Mouse (Mus musculus): Measurements from ENCODE around the gene Zfp212. TPM values are rescaled to one million over a fixed set of nuclear protein-coding genes. Genes with fewer than 3 reads are reported as not detected.
"Not testable (repeated sequence)": the region's sequence is repeated elsewhere in the genome, so short reads cannot be mapped to it uniquely, and the experiment has no call there.

Zfp212 gene
- total RNA-seq, 1 experiment from 2014 or later = 10.2 TPM

DNA sequence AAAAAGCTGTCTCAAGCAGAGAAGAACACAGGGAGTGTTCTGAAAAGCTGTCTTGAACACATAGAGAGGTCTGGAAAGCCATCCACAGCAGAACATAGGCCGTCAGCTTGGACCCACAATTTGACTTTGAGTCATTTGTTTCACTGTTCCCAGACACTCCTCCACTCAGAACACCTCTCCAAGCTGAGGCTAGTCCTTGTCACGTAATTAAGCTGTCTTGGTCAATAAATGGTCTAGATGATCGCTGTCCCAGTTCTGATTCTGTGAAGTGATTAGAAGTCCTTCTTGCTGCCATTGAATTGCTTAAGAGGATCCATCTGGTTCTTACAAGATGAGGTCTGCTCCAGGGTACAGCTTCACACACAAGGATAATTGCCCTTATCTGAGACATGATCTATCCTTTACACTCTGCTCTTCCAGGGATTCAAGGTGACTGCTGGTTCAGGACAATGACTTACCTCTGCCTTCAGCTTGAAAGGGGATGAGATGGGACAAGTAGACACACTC, 1.5 kb upstream of the Zfp212 start:
- ATAC-seq (replicated peaks; ENCODE audit: insufficient number of reproducible peaks, low FRiP score, low TSS enrichment, poor library complexity, severe bottlenecking) = no peak

GRCm38 (mm10) chr6:47919646-47920446, 430 bp upstream of the Zfp212 start:
- no peak for ATAC-seq (replicated peaks; ENCODE audit: insufficient number of reproducible peaks, low FRiP score, low TSS enrichment, poor library complexity, severe bottlenecking)

DNA sequence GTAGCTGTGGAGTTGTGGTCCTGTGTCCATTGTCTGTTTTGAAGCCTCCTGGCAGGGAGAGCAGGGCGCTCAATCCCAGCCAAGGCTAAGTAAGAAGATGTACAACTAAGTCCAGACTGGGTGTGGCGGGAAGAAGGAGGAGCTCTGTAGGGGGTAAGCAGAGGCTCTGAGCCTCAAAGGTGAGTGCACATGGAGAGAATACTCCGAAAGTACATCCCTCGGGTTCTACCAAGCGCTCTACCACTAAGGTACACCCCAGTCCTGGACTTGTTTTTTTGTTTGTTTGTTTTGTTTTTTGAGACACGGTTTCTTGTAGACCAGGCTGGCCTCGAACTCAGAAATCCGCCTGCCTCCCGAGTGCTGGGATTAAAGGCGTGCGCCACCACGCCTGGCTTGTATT, 22.2 kb downstream of the Zfp212 start:
- no peak for ATAC-seq (replicated peaks; ENCODE audit: insufficient number of reproducible peaks, low FRiP score, low TSS enrichment, poor library complexity, severe bottlenecking)

DNA sequence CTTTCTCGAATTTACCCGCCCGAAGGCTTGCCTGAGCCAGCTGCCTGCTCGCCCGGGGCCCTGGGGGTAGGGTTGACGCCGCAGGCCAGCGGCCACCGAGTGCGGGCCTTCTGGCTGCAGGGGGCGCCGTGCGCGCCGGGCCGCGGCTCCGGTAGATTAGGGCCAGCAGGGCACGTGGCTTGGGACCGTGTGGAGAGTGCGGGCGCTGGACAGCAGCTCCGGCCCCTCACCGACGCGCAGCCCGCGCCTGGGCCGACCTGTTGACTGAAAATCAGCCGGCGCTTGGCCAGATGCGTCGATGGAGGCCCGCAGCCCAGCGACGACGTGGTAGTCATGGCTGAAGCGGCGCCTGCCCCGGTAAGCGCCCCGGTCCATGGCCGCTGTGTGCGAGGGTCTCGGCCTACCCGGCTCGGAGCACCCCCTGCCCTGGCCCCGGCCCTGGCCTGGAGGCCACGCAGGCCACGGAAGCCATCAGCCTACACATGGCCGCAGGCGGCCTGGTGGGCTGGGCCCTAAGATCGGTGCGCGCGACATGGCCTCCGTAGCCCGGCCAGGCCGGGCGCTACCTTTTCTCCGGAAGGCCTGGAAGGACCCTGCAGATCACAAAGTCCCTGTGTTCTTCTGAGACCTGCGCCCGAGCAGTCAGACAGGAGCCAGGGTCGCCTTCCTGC, 22.9 kb downstream of the Zfp212 start:
- ATAC-seq (replicated peaks; ENCODE audit: insufficient number of reproducible peaks, low FRiP score, low TSS enrichment, poor library complexity, severe bottlenecking) = peak; percentile 30; the same call in 1 of the 2 replicates

DNA sequence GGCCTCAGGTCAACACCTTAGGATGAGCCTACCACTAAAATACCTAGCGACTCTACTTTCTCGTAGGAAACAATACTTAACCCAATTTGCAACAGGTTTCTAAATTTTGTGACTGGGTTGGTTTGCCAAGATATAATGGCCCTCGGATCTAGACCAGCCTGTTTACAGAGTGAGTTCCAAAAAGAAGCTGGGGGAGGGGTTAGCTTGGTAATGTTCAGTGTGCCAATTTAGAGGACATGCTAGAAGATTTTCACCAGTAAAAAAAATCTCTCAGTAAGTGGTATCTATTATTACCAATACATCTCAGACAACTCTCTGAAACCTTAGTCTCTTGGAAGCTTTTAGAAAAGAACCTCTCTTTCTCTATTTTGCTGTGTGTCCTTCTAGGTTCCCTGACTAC, 23.4 kb downstream of the Zfp212 start:
- no peak for ATAC-seq (replicated peaks; ENCODE audit: insufficient number of reproducible peaks, low FRiP score, low TSS enrichment, poor library complexity, severe bottlenecking)

- ATAC-seq (replicated peaks; ENCODE audit: insufficient number of reproducible peaks, low FRiP score, low TSS enrichment, poor library complexity, severe bottlenecking) = no peak
Observed at GRCm38 (mm10) chr6:47947388-47947787, 27.1 kb downstream of the Zfp212 start.

DNA sequence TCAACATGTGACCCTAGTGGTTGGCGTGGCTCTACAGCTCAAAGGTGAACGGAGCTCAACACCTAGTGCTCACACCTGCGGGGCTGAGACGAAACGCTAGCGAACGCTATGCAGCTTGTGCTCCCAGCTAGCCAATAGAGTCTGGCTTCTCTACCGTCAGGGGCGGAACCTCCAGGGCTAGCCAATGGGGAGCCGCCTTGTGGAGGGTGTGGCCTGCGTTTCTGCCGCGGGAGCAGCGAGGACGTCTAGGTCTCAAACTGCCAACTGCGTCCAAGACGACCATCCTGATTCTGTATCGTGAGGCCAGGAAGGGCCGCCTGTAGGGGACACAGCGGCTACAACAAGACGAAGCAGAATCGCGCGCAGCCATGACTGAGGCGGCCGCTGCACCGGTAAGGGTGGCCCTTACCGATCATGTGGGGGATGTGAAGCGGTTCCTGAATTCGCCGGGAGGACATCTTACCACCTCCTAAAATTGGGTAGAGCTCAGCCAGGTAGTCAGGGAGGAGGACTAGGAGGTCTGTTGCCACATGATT, 33.0 kb downstream of the Zfp212 start, which contains the start of gene Zfp956:
TSS of gene Zfp956 (plus strand) at position 200 of the 536 bp plus-strand sequence.
- peak; percentile 98 for ATAC-seq (replicated peaks; ENCODE audit: insufficient number of reproducible peaks, low FRiP score, low TSS enrichment, poor library complexity, severe bottlenecking)

GRCm38 (mm10) chr6:47954425-47954824, 34.1 kb downstream of the Zfp212 start:
- ATAC-seq (replicated peaks; ENCODE audit: insufficient number of reproducible peaks, low FRiP score, low TSS enrichment, poor library complexity, severe bottlenecking) = no peak

DNA sequence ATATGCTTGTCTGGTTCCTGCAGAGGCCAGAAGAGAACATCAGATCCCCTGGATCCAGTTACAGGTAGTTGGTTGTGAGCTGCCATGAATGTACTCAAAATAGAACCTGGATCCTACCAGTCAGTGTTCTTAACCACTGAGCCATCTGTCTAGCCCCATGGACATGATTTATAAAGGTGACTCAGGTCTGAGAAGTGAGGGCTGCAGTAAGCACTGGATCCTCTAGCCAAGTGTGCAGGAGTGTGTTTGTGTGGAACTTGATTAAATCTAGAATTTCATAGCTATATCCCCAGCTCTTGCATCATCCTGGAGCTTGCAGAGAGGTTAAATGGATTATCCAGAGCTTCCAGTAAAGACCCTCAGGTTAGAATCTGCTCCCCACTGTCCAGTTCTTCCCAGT, 37.5 kb downstream of the Zfp212 start:
- no peak for ATAC-seq (replicated peaks; ENCODE audit: insufficient number of reproducible peaks, low FRiP score, low TSS enrichment, poor library complexity, severe bottlenecking)

DNA sequence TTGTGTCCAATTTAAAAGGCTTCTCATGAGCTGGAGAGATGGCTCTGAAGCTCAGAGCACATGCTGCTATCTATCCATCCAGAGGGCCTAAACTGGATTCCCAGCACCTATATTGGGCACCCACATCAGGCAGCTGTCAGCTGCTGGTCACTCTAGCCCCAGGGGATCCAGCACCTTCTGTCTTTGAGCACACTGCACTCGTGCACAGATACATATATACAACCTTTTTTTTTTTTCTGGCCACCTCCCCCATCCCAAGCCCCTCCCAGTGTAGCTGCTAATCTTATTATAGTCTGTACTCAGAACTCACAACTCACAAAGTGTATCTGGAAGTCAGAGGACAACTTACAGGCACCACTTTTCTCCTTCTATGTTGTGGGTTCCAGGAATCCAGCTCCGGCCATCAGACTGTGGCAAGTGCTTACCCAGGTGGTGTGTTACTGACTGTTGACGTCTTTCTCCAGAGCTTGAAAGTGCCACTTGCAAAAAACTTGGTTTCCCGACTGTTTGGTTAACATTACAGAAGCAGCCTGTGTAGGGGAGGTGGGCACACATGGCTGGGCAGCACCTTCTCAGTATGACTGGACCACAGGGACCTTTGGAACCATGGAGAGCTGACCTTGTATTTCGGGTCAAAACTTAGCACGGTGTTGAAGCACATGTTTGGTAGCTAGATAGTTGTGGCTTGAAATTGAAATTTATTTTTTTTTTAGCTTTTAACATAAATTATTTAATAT, 40.6 kb downstream of the Zfp212 start:
- ATAC-seq (replicated peaks; ENCODE audit: insufficient number of reproducible peaks, low FRiP score, low TSS enrichment, poor library complexity, severe bottlenecking) = no peak

GRCm38 (mm10) chr6:47963051-47963450, 42.8 kb downstream of the Zfp212 start:
- no peak for ATAC-seq (replicated peaks; ENCODE audit: insufficient number of reproducible peaks, low FRiP score, low TSS enrichment, poor library complexity, severe bottlenecking)

GRCm38 (mm10) chr6:47968166-47968565, 47.9 kb downstream of the Zfp212 start:
- not testable (repeated sequence) for ATAC-seq (replicated peaks; ENCODE audit: insufficient number of reproducible peaks, low FRiP score, low TSS enrichment, poor library complexity, severe bottlenecking)

DNA sequence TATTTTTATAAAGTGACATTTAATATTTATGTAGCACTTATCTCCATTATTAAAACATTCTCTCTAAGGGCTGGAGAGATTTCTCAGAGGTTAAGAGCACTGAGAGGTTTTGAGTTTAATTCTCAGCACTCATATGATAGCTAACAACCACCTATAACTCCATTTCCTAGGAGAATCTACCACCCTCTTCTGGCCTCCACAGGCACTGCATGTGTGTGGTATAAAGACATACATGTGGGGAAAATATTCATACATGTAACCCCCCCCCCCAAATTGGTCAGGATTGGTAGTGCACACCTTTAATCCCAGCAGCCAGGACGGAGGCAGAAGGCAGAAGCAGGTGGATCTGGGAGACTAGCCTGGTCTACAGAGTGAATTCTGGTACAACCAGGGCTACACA, 54.3 kb downstream of the Zfp212 start:
- ATAC-seq (replicated peaks; ENCODE audit: insufficient number of reproducible peaks, low FRiP score, low TSS enrichment, poor library complexity, severe bottlenecking) = no peak

DNA sequence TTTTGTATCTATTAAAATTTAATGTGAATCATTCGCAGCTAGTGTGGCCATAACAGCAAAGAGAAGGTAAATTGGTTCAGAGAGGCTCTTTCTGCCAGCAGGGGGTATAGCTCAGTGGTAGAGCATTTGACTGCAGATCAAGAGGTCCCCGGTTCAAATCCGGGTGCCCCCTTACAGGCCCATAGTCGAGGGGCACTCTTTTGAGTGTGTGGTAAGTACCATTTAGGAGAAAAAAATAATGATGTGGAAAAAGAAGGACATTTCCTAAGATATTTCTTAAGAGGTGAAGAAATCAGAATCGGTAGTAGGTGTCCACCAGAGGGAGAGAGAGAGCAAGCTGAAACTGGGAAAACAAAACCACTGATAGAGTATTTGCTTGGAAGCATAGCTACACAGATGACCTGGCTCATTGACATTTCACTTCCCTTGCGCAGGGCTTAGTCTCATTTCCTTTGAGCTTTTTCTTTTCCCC, 58.7 kb downstream of the Zfp212 start:
- ATAC-seq (replicated peaks; ENCODE audit: insufficient number of reproducible peaks, low FRiP score, low TSS enrichment, poor library complexity, severe bottlenecking) = 0 out of 2 replicates have a peak, but pooled peaks have one; percentile 22

Other genes with a start within 250 kb of the Zfp212 start
- 164 to 238 TPM (median 188 TPM) in 3 replicates for gene Pdia4, start 107.0 kb upstream of the Zfp212 start, total RNA-seq (2017)
- not detected in 3 replicates for gene Zfp786, start 89.6 kb upstream of the Zfp212 start, total RNA-seq (2017)
- gene Zfp398, start 84.8 kb upstream of the Zfp212 start, total RNA-seq (2017) = 14.8 to 26.5 TPM (median 15.0 TPM) in 3 replicates
- gene Zfp282, start 43.3 kb upstream of the Zfp212 start, total RNA-seq (2017) = 6.9 to 11.4 TPM (median 7.5 TPM) in 3 replicates
- gene Zfp956, start 32.9 kb downstream of the Zfp212 start, total RNA-seq (2017) = 5.6 to 8.3 TPM (median 7.9 TPM) in 3 replicates
- gene Zfp777, start 128.4 kb downstream of the Zfp212 start, total RNA-seq (2017) = 8.5 to 22.4 TPM (median 21.5 TPM) in 3 replicates
- 28.5 to 37.9 TPM (median 35.7 TPM) in 3 replicates for gene Zfp746, start 166.1 kb downstream of the Zfp212 start, total RNA-seq (2017)

Data from monocyte, adult 5-6 weeks (primary cell).